Mouse (Mus musculus) forebrain, embryonic 13.5 days (tissue): ENCODE data around the gene Chat. TPM values are rescaled to one million over a fixed set of nuclear protein-coding genes. Genes with fewer than 3 reads are reported as not detected.
A peak's percentile ranks its signal among the peaks of the same experiment; 100 is the strongest.

Experiments
- ATAC-seq: fragments of 200-750 bp; cut with Nextera tagmentation; 2 replicates; pipeline ENCODE4 v1.8.0; 2017
- H3K27ac ChIP-seq: fragments of 300-500 bp; sonication (generic); 2 replicates; pipeline ENCODE4 v1.5.1; 2015; ENCODE audit warnings: inconsistent platforms, mild to moderate bottlenecking, moderate library complexity
- H3K27me3 ChIP-seq: fragments of 300-500 bp; sonication (generic); 2 replicates; pipeline ENCODE4 v1.6.1; 2015; ENCODE audit warnings: mild to moderate bottlenecking, inconsistent platforms
- H3K36me3 ChIP-seq: fragments of 300-500 bp; sonication (generic); 2 replicates; pipeline ENCODE4 v1.6.1; 2015; ENCODE audit warnings: mild to moderate bottlenecking, inconsistent platforms; ENCODE audit not compliant: poor library complexity, severe bottlenecking
- H3K4me1 ChIP-seq: fragments of 300-500 bp; sonication (generic); 2 replicates; pipeline ENCODE4 v1.6.1; 2015; ENCODE audit warnings: inconsistent platforms
- H3K4me2 ChIP-seq: fragments of 300-500 bp; sonication (generic); 2 replicates; pipeline ENCODE4 v1.6.1; 2015; ENCODE audit warnings: inconsistent platforms, mild to moderate bottlenecking, moderate library complexity
- H3K4me3 ChIP-seq: fragments of 300-500 bp; sonication (generic); 2 replicates; pipeline ENCODE4 v1.5.1; 2015; ENCODE audit warnings: mild to moderate bottlenecking, inconsistent platforms
- H3K9ac ChIP-seq: fragments of 300-500 bp; sonication (generic); 2 replicates; pipeline ENCODE4 v1.6.1; 2015; ENCODE audit warnings: mild to moderate bottlenecking, inconsistent platforms
- H3K9me3 ChIP-seq: fragments of 300-500 bp; sonication (generic); replicated peaks from 2 replicates; pipeline ENCODE4 v1.6.1; 2016; ENCODE audit warnings: inconsistent platforms
- WGBS: fragments of 180-500 bp; shearing (Covaris S2); methylation state at CpG from one replicate; pipeline ENCODE4 v1.1.7; 2015; 5-methylcytosine and 5-hydroxymethylcytosine counted together
- polyA plus RNA-seq: library from polyadenylated mRNA; unstranded; fragments of >200 nt; fragmentation: Nextera tagmentation; extraction: Ambion mirVana; gene quantifications from 2 replicates; pipeline ENCODE4 v1.2.1, GENCODE M21; 2015

Chat gene
- polyA plus RNA-seq, 1 experiment from 2014 or later = 0.15 TPM

DNA sequence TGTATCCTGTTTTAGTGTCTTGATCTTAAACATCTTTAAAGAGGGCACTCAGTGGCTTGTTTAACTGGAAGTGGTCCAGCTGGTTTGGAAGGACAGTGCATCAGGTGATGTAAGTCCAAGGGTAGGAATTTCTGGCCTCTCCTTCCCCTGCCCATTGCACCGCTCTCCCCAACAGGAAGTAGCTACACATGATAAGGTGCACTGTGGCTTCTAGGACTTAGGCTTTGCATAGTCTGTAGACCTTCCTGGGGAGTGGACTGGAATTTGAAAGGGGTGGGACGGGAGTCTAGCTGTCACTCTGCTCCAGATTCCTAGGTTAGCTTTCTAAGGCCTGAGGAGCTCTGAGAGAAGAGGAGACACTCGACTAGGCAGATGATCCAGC lies 85.7 kb downstream of the Chat start:
- H3K4me2 ChIP-seq = peak overlapping the region; percentile 49
- no peak overlapping the region for H3K4me3 ChIP-seq
- peaks cover 50% of the 10 kb centered on the region for H3K27me3 ChIP-seq
- H3K9ac ChIP-seq = no peak overlapping the region
- H3K4me1 ChIP-seq = peaks cover 24% of the 10 kb centered on the region
- 19% methylated on average over 3 of the region's 3 CpGs for WGBS
- ATAC-seq = no peak
- H3K27ac ChIP-seq = no peak overlapping the region
- no peaks in the 10 kb centered on the region for H3K36me3 ChIP-seq
- no peaks in the 10 kb centered on the region for H3K9me3 ChIP-seq

DNA sequence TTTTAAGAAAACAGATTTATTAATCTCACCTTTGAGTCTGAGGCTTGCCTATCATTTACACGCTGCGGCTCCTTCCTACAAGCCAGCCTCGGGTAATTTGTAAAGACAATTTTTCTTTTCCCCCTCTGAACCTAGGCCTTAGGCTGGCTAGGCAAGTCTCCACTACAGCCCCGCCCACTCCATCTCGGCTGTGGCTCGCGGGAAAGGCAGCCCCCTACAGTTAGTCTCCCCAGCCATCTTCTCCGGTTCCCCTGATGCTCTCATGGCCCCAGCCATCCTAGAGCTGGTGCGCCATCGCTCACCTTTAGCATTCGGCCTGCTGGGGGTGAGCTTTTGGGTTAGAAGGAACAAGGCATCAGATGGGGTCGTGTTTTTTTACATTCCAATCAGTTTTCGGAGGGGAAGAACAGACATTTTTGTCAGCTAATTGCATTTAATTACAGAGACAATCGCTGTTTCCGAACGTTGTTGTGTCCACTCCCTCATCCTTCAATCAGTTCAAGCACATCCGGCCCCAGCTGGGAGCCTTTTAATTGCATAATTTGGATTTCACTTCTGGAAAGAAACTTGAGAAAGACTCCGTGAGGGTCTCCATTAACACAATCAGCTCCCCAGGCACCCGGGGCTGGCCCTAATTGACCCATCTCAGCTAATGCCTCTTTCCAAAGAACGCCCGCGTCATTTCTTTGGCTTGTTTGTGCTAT lies 86.2 kb downstream of the Chat start:
- H3K27me3 ChIP-seq = peaks cover 50% of the 10 kb centered on the region
- WGBS = 3% methylated on average over 22 of the region's 22 CpGs
- H3K4me2 ChIP-seq = peak overlapping the region; percentile 49
- ATAC-seq = peak; percentile 43; the same call in 1 of the 2 replicates
- H3K36me3 ChIP-seq = no peaks in the 10 kb centered on the region
- H3K4me3 ChIP-seq = peak overlapping the region; percentile 19; the same call in 1 of the 2 replicates
- H3K4me1 ChIP-seq = peaks cover 24% of the 10 kb centered on the region
- no peak overlapping the region for H3K27ac ChIP-seq
- H3K9ac ChIP-seq = no peak overlapping the region
- H3K9me3 ChIP-seq = no peaks in the 10 kb centered on the region

DNA sequence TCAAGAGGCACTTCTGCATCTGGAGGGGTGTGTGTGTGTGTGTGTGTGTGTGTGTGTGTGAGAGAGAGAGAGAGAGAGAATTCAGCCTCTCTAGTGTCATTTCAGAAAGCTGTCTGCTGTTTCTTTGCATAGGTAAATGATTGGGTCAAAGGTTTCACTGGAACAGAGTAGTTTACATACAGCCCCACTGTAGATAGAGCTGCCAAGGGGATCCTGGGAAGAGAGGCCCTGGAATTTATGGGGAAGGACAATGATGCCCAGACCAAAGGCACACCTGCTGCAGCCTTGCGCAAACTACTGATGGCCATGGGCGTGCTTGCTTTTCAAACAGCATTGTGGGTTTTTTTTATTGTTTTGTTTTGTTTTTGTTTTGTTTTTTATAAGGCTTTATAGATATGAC lies 93.3 kb downstream of the Chat start:
- H3K27ac ChIP-seq = no peak overlapping the region
- H3K4me3 ChIP-seq = no peak overlapping the region
- H3K36me3 ChIP-seq = no peaks in the 10 kb centered on the region
- no peak overlapping the region for H3K9ac ChIP-seq
- ATAC-seq = no peak
- H3K27me3 ChIP-seq = peaks cover under 1% of the 10 kb centered on the region; the same call in 1 of the 2 replicates
- H3K4me2 ChIP-seq = no peak overlapping the region
- H3K9me3 ChIP-seq = no peaks in the 10 kb centered on the region
- no peaks in the 10 kb centered on the region for H3K4me1 ChIP-seq
- 88% methylated on average over 2 of the region's 2 CpGs for WGBS

DNA sequence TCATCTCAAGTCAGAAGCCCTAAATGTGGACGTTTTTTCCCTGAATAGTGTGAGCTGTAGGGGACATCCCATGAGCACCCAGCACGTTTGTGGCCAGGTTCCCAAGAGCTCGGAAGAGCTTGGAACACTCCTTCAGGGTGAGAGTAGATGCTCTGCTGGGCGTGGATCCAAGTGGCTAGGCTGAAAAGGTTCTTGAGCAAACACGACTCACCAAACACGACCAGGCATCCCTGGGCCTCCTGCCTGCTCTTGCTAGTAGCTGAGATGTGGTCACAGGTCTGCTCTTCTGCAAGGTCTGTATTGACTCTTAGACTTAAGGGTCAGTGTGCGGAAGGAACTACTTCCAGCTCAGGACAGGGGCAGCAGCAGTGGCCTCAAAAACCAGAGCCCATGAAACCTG lies 96.0 kb downstream of the Chat start:
- Histone ChIP-seq H3K4me2 (no peak overlapping the region), H3K4me3 (no peak overlapping the region), H3K4me1 (no peaks in the 10 kb centered on the region), H3K27me3 (no peaks in the 10 kb centered on the region), H3K36me3 (no peaks in the 10 kb centered on the region), H3K9me3 (no peaks in the 10 kb centered on the region), H3K27ac (no peak overlapping the region), H3K9ac (no peak overlapping the region)
- 78% methylated on average over 7 of the region's 7 CpGs for WGBS
- no peak for ATAC-seq

DNA sequence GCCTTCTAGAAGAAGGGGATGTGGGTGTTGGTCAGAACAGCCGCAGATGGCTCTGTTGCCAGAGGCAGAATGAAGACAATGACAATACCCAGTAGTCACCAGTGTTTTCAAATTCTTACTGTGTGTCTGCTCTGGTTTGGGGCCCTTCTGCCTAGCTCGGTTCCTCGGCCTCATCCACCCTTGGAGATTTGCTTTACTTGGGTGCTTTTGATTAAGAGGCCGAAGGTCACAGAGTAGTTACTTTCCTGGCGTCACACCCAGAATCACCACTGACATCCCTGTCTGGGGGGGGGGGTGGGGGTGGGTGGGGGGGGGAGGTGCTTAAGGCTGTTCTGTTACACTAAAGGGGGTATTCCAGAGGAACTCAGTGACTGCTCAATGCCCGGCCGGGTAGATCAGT lies 101.4 kb downstream of the Chat start:
- ATAC-seq = no peak
- no peaks in the 10 kb centered on the region for H3K4me1 ChIP-seq
- H3K9ac ChIP-seq = no peak overlapping the region
- no peaks in the 10 kb centered on the region for H3K27me3 ChIP-seq
- no peak overlapping the region for H3K4me3 ChIP-seq
- no peak overlapping the region for H3K4me2 ChIP-seq
- H3K9me3 ChIP-seq = no peaks in the 10 kb centered on the region
- no peaks in the 10 kb centered on the region for H3K36me3 ChIP-seq
- no peak overlapping the region for H3K27ac ChIP-seq
- 77% methylated on average over 7 of the region's 7 CpGs for WGBS

Other genes starting within 250 kb of the Chat start
- gene Ogdhl, start 144.0 kb downstream of the Chat start, polyA plus RNA-seq = 20.3 and 21.7 TPM in 2 replicates
- gene 1700024G13Rik, start 77.6 kb downstream of the Chat start, polyA plus RNA-seq = 0.50 and 0.74 TPM in 2 replicates
- gene Slc18a3, start 1.1 kb downstream of the Chat start, polyA plus RNA-seq = 0.33 and 0.35 TPM in 2 replicates
- gene Ercc6, start 47.5 kb upstream of the Chat start, polyA plus RNA-seq = 25.2 and 28.4 TPM in 2 replicates
- gene Prrxl1, start 133.4 kb upstream of the Chat start, polyA plus RNA-seq = 0.22 and 0.54 TPM in 2 replicates
- gene 3425401B19Rik, start 219.3 kb upstream of the Chat start, polyA plus RNA-seq = not detected in 2 replicates